Mouse (Mus musculus): ENCODE measurements around the gene Prtn3.

Gene Prtn3

GRCm38 (mm10) chr10:79927324-79928029 is 53.2 kb downstream of the Prtn3 start:
- peak; percentile 68 for DNase-seq (ENCODE audit: low spot score)

- peak; percentile 70 for DNase-seq (ENCODE audit: low spot score)
Measured at GRCm38 (mm10) chr10:79928030-79928694, 53.9 kb downstream of the Prtn3 start.

- no peak for DNase-seq (ENCODE audit: low spot score)
Measured at GRCm38 (mm10) chr10:79928907-79929701, 54.8 kb downstream of the Prtn3 start.

- no peak for DNase-seq (ENCODE audit: low spot score)
Measured at GRCm38 (mm10) chr10:79929967-79930825, 55.9 kb downstream of the Prtn3 start.

- no peak for DNase-seq (ENCODE audit: low spot score)
Measured at GRCm38 (mm10) chr10:79930826-79931186, 56.5 kb downstream of the Prtn3 start.

- DNase-seq (ENCODE audit: low spot score): no peak
Measured at GRCm38 (mm10) chr10:79931797-79932196, 57.5 kb downstream of the Prtn3 start.

GRCm38 (mm10) chr10:79932736-79933135 is 58.5 kb downstream of the Prtn3 start:
- DNase-seq (ENCODE audit: low spot score): peak; percentile 94
